Mouse (Mus musculus): ENCODE measurements around the gene Lancl3. TPM values are rescaled to one million over a fixed set of nuclear protein-coding genes. Genes with fewer than 3 reads are reported as not detected.

Lancl3 gene
- polyA plus RNA-seq, 1 experiment, result 1.3 TPM

DNA sequence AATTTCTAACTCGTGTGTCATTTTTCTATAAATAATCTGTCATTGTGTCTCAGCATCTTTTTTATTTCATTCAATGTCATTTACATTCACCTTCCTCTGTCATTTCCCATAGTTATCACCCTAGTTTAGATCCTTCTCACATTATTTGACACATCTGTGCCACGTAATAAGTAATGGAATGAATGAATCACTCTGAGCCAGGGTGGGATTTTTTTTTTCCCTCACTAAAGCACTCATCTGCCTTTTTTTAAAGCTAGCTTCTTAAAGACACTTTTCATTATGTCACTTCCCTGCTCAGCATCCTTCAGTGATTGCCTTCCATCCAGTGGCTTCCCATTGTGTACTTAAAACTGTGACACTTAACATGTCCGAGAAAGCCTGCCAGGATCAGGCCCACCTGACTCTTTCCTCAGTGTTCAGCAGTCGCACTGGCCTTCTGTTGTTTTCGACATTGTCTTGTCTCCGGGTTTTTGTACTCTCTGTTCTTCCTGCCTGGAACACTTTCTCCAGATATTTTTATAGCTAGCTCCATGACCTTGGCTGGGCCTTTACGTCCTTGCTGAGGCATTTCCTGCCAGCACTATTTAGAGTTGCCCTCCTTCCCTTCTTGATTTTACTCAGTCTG is 3.2 kb downstream of the Lancl3 start:
- Histone ChIP-seq H3K79me2 (ENCODE audit: control insufficient read depth, insufficient read depth) (peaks cover 24% of the 10 kb centered on the region), H3K4me3 (ENCODE audit: insufficient read depth, poor library complexity, severe bottlenecking) (no peak overlapping the region), H3K79me3 (ENCODE audit: low read depth) (peaks cover 11% of the 10 kb centered on the region), H3K36me3 (ENCODE audit: control insufficient read depth, insufficient read depth) (no peaks in the 10 kb centered on the region), H3ac (ENCODE audit: control insufficient read depth, insufficient read length, low read depth) (no peak overlapping the region), H3K27me3 (ENCODE audit: control insufficient read depth, insufficient read depth, insufficient read length) (no peaks in the 10 kb centered on the region)
- TF ChIP-seq MYOD1 (IDR thresholded peaks at IDR 0.05; ENCODE audit: control insufficient read depth, insufficient read length, low read depth) (no peak), CTCF (IDR thresholded peaks at IDR 0.05; ENCODE audit: control insufficient read depth, insufficient read depth, insufficient read length) (no peak), MYOG (IDR thresholded peaks at IDR 0.05; ENCODE audit: control insufficient read depth, extremely low read depth, insufficient read length) (no peak), FOSL1 (IDR thresholded peaks at IDR 0.05; ENCODE audit: insufficient read depth, low read length, poor library complexity, severe bottlenecking) (no peak), USF1 (IDR thresholded peaks at IDR 0.05; ENCODE audit: low read depth) (no peak), CEBPB (IDR thresholded peaks at IDR 0.05; ENCODE audit: low read depth) (no peak), MAX (IDR thresholded peaks at IDR 0.05) (no peak)

DNA sequence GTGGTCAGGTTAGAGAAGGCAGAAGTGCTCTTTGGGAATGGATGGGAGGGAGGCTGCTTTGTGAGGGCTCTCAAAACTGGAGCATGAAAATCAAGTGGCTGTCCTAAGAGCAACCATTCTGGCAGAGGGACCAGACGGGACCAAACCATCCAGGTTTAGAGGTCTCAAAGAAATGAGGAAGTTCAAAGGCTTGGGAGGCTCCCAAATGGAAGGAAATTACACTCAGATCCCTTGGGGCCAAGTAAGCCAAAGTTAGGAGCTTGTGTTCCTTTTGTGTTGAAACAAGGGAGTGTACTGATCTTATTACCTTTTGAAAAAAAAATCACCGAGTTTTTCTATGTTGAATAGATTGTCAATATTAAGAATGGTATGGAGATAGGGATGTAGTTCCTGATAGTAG is 5.4 kb downstream of the Lancl3 start:
- H3K4me3 ChIP-seq (ENCODE audit: insufficient read depth, poor library complexity, severe bottlenecking), result no peak overlapping the region
- H3K79me3 ChIP-seq (ENCODE audit: low read depth), result peaks cover 11% of the 10 kb centered on the region
- H3ac ChIP-seq (ENCODE audit: control insufficient read depth, insufficient read length, low read depth), result no peak overlapping the region
- peaks cover 24% of the 10 kb centered on the region for H3K79me2 ChIP-seq (ENCODE audit: control insufficient read depth, insufficient read depth)
- TF ChIP-seq MAX (IDR thresholded peaks at IDR 0.05) (no peak), FOSL1 (IDR thresholded peaks at IDR 0.05; ENCODE audit: insufficient read depth, low read length, poor library complexity, severe bottlenecking) (no peak), CTCF (IDR thresholded peaks at IDR 0.05; ENCODE audit: control insufficient read depth, insufficient read depth, insufficient read length) (no peak), USF1 (IDR thresholded peaks at IDR 0.05; ENCODE audit: low read depth) (no peak), CEBPB (IDR thresholded peaks at IDR 0.05; ENCODE audit: low read depth) (no peak), MYOD1 (IDR thresholded peaks at IDR 0.05; ENCODE audit: control insufficient read depth, insufficient read length, low read depth) (no peak), MYOG (IDR thresholded peaks at IDR 0.05; ENCODE audit: control insufficient read depth, extremely low read depth, insufficient read length) (no peak)
- no peaks in the 10 kb centered on the region for H3K27me3 ChIP-seq (ENCODE audit: control insufficient read depth, insufficient read depth, insufficient read length)
- H3K36me3 ChIP-seq (ENCODE audit: control insufficient read depth, insufficient read depth), result no peaks in the 10 kb centered on the region

DNA sequence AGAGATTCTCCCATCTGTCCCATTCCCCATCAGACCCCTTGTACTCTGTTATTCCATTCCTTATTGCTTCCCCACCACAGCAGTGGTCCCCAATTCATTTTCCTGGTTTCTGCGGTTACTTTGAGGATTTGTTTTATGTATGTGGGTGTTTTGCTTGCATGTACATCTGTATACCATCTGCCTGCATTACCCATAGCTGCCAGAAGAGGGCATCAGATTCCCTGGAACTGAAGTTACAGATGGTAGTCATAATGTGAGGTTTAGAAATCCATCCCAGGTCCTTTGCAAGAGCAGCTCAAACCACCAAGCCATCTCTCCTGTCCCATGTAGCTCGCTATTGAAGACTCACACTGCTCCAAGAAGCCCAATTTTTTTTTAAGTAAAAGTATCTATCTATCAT is 16.5 kb downstream of the Lancl3 start:
- Histone ChIP-seq H3ac (ENCODE audit: control insufficient read depth, insufficient read length, low read depth) (no peak overlapping the region), H3K4me3 (ENCODE audit: insufficient read depth, poor library complexity, severe bottlenecking) (no peak overlapping the region), H3K27me3 (ENCODE audit: control insufficient read depth, insufficient read depth, insufficient read length) (no peaks in the 10 kb centered on the region), H3K79me3 (ENCODE audit: low read depth) (peaks cover 2% of the 10 kb centered on the region), H3K79me2 (ENCODE audit: control insufficient read depth, insufficient read depth) (no peaks in the 10 kb centered on the region), H3K36me3 (ENCODE audit: control insufficient read depth, insufficient read depth) (no peaks in the 10 kb centered on the region)
- TF ChIP-seq CEBPB (IDR thresholded peaks at IDR 0.05; ENCODE audit: low read depth), result no peak

DNA sequence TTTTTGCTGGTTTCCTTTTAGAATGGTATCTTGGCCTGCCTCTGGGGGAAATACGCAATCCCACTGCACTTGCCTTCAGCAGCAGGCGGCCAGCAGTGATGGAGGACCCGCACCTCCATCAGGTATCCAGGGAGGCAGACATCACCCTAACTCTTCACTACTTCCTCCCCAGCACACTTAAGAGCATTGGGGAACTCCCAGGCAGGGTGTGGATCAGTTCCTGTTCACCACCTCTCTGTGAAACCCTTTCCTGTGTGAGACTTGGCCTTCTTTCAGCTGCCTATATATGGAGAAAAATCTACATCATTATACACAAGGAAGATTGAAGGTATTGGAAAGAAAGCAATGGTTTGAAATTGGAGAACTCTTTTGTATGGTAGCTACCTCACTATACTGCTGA is 19.9 kb downstream of the Lancl3 start:
- no peak overlapping the region for H3K4me3 ChIP-seq (ENCODE audit: insufficient read depth, poor library complexity, severe bottlenecking)
- H3K79me2 ChIP-seq (ENCODE audit: control insufficient read depth, insufficient read depth), result no peaks in the 10 kb centered on the region
- no peak overlapping the region for H3ac ChIP-seq (ENCODE audit: control insufficient read depth, insufficient read length, low read depth)
- peaks cover 2% of the 10 kb centered on the region for H3K79me3 ChIP-seq (ENCODE audit: low read depth)
- no peaks in the 10 kb centered on the region for H3K36me3 ChIP-seq (ENCODE audit: control insufficient read depth, insufficient read depth)
- no peak for TF ChIP-seq MYOD1 (IDR thresholded peaks at IDR 0.05; ENCODE audit: control insufficient read depth, insufficient read length, low read depth)
- TF ChIP-seq USF1 (IDR thresholded peaks at IDR 0.05; ENCODE audit: low read depth), result no peak
- TF ChIP-seq CTCF (IDR thresholded peaks at IDR 0.05; ENCODE audit: control insufficient read depth, insufficient read depth, insufficient read length), result no peak
- no peak for TF ChIP-seq MAX (IDR thresholded peaks at IDR 0.05)
- no peak for TF ChIP-seq MYOG (IDR thresholded peaks at IDR 0.05; ENCODE audit: control insufficient read depth, extremely low read depth, insufficient read length)
- no peaks in the 10 kb centered on the region for H3K27me3 ChIP-seq (ENCODE audit: control insufficient read depth, insufficient read depth, insufficient read length)

DNA sequence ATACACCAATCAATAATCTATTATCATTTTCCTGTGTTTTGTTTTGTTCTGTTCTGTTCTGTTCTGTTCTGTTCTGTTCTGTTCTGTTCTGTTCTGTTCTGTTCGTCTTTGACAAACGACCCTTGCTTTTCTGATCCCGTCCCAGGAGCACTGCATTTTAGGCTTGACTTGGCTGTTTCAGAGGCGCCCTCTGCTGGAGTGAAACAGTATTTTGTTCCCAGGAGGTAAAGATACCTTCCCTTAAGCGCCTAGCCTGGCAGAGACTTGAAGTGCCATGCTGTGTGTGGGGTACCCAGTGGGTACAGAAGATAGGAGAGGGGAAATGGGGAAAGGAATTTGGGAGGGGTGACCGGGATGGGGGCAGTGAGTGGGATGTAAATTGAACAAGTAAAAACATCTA is 21.5 kb downstream of the Lancl3 start:
- TF ChIP-seq MYOD1 (IDR thresholded peaks at IDR 0.05; ENCODE audit: control insufficient read depth, insufficient read length, low read depth), result no peak
- TF ChIP-seq USF1 (IDR thresholded peaks at IDR 0.05; ENCODE audit: low read depth), result no peak
- no peak overlapping the region for H3K4me3 ChIP-seq (ENCODE audit: insufficient read depth, poor library complexity, severe bottlenecking)
- H3ac ChIP-seq (ENCODE audit: control insufficient read depth, insufficient read length, low read depth), result no peak overlapping the region
- H3K36me3 ChIP-seq (ENCODE audit: control insufficient read depth, insufficient read depth), result no peaks in the 10 kb centered on the region
- no peaks in the 10 kb centered on the region for H3K79me2 ChIP-seq (ENCODE audit: control insufficient read depth, insufficient read depth)
- peaks cover 2% of the 10 kb centered on the region for H3K79me3 ChIP-seq (ENCODE audit: low read depth)
- H3K27me3 ChIP-seq (ENCODE audit: control insufficient read depth, insufficient read depth, insufficient read length), result no peaks in the 10 kb centered on the region

DNA sequence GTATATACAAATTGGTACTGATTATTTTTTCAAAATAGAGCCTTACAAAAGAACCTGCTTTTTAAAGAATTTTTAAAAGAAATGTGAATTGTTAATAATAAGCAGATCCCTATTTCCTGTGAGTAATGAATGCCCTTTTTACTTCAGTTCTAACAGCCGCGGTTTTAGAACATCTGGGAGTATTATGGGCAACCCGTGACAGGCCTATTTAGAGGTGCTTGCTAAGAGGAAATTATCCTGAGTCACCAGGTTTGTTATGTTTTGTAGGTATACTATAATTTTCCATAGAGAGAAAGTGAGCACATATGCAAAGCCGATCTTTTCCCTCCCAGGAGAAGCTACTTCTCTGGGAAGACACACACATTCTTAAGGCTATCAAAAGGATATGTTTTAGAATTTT is 22.0 kb downstream of the Lancl3 start:
- no peaks in the 10 kb centered on the region for H3K27me3 ChIP-seq (ENCODE audit: control insufficient read depth, insufficient read depth, insufficient read length)
- TF ChIP-seq CTCF (IDR thresholded peaks at IDR 0.05; ENCODE audit: control insufficient read depth, insufficient read depth, insufficient read length) (no peak), FOSL1 (IDR thresholded peaks at IDR 0.05; ENCODE audit: insufficient read depth, low read length, poor library complexity, severe bottlenecking) (no peak), CEBPB (IDR thresholded peaks at IDR 0.05; ENCODE audit: low read depth) (no peak), MYOG (IDR thresholded peaks at IDR 0.05; ENCODE audit: control insufficient read depth, extremely low read depth, insufficient read length) (no peak), MAX (IDR thresholded peaks at IDR 0.05) (no peak), MYOD1 (IDR thresholded peaks at IDR 0.05; ENCODE audit: control insufficient read depth, insufficient read length, low read depth) (no peak), USF1 (IDR thresholded peaks at IDR 0.05; ENCODE audit: low read depth) (no peak)

More for the DNA sequence above, 22.0 kb downstream of the Lancl3 start:
- Histone ChIP-seq H3ac (ENCODE audit: control insufficient read depth, insufficient read length, low read depth) (no peak overlapping the region), H3K79me3 (ENCODE audit: low read depth) (peaks cover 2% of the 10 kb centered on the region), H3K4me3 (ENCODE audit: insufficient read depth, poor library complexity, severe bottlenecking) (no peak overlapping the region), H3K79me2 (ENCODE audit: control insufficient read depth, insufficient read depth) (no peaks in the 10 kb centered on the region), H3K36me3 (ENCODE audit: control insufficient read depth, insufficient read depth) (no peaks in the 10 kb centered on the region)
